Mouse (Mus musculus): Measurements from ENCODE around the gene Sumo2. TPM values are rescaled to one million over a fixed set of nuclear protein-coding genes. Genes with fewer than 3 reads are reported as not detected.
A peak's percentile ranks its signal among the peaks of the same experiment; 100 is the strongest.

The Sumo2 gene
- polyA plus RNA-seq, 1 experiment from 2014 or later: 917 TPM

DNA sequence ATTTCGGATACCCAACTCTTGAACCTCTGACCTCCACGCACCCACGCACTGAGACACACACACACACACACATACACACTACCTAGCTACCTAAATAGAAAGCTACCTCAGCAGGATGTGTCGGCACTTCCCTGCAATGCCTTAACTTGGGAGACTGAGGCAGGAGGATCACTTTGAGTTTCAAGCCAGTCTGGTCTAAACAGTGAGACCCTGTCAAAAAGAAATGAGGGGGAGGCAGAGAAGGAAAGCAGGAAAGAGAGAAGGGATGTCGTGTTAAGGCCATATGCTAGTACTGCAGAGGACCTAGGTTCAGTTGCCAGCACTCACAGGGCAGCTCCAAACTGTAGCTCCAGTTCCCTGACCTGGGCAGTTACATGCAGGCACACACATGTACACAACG is 21.1 kb downstream of the Sumo2 start:
- Histone ChIP-seq H3K36me3 (no peaks in the 10 kb centered on the region), H3K9me3 (no peaks in the 10 kb centered on the region), H3K4me1 (replicated peaks) (peaks cover 25% of the 10 kb centered on the region), H3K27ac (replicated peaks) (no peak overlapping the region), H3K9ac (no peak overlapping the region), H3K4me2 (peak overlapping the region; percentile 76; the same call in 1 of the 2 replicates), H3K27me3 (no peaks in the 10 kb centered on the region), H3K4me3 (no peak overlapping the region)
- WGBS: 77% methylated on average over 6 of the region's 6 CpGs
- no peak for ATAC-seq (ENCODE audit: low FRiP score, low read depth)

DNA sequence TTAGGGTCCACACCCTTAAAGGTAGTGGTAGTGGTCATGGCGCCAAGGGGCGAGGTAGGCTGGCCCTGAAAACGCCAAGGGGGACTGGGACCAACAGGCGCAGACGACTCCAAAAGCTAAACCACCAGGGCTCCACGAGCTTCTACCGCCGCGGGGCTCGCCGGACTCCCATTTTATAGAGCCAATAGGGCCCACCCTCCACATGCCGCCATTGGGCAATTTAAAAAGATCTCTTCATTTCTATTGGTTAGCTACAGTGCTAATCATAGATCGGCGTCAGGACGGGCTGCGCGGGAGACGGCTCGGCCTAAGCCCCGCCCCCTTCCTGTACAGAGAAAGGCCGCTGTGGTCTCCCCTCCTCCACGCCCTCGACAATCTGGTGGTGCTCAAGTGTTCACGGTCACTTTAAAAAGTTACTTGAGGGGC is 21.8 kb downstream of the Sumo2 start, which contains the start of gene Jpt1:
Gene Jpt1, minus strand, starts transcription at position 150 of the 426 bp plus-strand sequence.
- no peaks in the 10 kb centered on the region for H3K36me3 ChIP-seq
- under 1% methylated on average over 24 of the region's 24 CpGs for WGBS
- H3K27ac ChIP-seq (replicated peaks): peak within 1 kb of the TSS; percentile 91
- H3K27me3 ChIP-seq: no peaks in the 10 kb centered on the region
- H3K9me3 ChIP-seq: no peaks in the 10 kb centered on the region
- peak; percentile 98 for ATAC-seq (ENCODE audit: low FRiP score, low read depth)
- peaks cover 29% of the 10 kb centered on the region for H3K4me1 ChIP-seq (replicated peaks)
- H3K9ac ChIP-seq: peak within 1 kb of the TSS; percentile 99
- H3K4me2 ChIP-seq: peak within 1 kb of the TSS; percentile 76
- H3K4me3 ChIP-seq: peak within 1 kb of the TSS; percentile 98

DNA sequence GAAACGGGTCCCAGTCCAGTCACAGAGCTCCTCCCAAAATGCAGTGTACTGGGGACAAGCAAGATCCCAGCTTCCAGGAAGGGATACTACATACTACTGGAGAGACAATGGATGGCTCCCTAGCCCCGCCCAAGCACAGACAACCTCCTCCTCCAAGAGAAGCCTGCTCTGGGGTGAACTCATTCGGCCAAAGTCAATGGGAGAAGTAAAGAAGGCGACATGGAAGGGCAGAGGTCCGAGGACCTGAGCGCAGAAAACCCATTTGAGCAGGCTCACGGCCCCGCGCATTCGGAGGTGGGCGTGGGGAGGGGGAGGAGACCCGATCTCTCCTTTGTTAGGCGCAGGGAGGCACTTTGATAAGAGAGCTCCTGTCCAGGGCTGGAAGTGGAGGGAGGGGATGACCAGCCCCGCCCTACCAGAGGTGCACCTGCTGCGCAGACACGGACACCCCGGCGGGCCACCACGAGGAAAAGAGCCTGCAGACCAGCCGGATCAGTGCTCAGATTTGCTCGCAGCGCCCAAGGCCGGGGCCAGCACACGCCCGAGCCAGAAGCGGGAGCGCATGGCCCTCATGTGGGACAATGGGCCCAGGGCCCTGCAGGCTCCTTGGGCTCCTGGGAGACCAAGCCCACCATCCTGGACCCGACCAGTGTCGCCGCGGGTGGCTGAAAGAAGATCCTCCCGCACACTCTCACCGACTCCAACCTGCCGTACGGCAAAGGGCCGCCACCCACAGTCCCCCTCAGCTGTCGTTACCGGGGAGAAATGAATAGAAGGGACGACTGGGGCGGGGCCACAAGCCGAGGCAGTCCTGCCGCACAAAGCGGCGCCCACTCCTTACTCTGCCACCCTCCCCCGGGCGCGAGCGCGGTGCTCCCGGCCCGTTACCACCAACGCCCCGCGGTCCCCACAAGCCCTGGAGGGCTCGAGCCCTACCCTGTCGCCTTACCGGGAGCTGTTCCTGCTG is 22.5 kb downstream of the Sumo2 start:
- Histone ChIP-seq H3K36me3 (no peaks in the 10 kb centered on the region), H3K4me3 (peak overlapping the region; percentile 98), H3K4me1 (replicated peaks) (peaks cover 34% of the 10 kb centered on the region), H3K9ac (peak overlapping the region; percentile 99), H3K27me3 (no peaks in the 10 kb centered on the region), H3K9me3 (no peaks in the 10 kb centered on the region), H3K4me2 (peak overlapping the region; percentile 76), H3K27ac (replicated peaks) (peak overlapping the region; percentile 91)
- WGBS: under 1% methylated on average over 57 of the region's 57 CpGs
- ATAC-seq (ENCODE audit: low FRiP score, low read depth): peak; percentile 71

DNA sequence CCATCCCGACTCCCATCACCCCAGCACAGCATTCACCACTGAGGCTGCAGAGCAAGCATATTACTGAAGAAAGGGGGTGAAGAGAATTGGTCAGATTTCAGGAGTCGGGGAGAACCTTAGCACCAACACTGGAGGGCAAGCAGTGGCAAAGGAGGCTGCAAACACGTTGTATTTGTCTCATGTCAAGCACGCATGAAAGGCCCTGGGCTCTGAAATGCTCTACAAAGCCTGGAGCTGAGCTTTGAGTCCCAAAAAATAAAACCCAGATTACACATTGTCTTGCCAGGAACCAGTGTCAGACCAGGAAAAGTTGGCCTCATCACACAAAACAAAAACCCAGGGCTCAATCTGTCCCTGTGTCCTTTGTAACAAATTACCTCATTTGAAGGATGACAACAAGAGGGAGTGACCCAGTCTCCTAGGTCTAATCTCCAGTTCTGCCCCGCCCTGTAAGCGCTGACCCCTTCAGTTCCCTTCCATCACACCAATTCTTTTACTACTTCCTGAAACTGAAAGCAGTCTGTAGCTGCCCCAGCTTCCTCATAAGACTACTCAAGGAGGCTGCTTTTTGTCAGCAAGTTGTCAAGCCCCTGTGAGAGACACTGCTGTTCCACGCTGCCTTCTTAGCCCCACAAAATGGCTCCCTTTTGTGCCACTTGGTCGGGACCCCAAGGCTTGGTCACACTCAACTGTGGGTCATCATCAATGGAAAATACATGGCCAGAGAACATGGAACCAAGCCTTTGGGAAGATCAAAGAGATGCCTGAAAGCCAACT is 23.5 kb downstream of the Sumo2 start:
- WGBS: 9% methylated on average over 8 of the region's 8 CpGs
- Histone ChIP-seq H3K27me3 (no peaks in the 10 kb centered on the region), H3K36me3 (no peaks in the 10 kb centered on the region), H3K4me2 (peak overlapping the region; percentile 76), H3K4me3 (peak overlapping the region; percentile 98), H3K27ac (replicated peaks) (peak overlapping the region; percentile 91), H3K9me3 (no peaks in the 10 kb centered on the region), H3K4me1 (replicated peaks) (peaks cover 44% of the 10 kb centered on the region), H3K9ac (peak overlapping the region; percentile 99)
- no peak for ATAC-seq (ENCODE audit: low FRiP score, low read depth)

DNA sequence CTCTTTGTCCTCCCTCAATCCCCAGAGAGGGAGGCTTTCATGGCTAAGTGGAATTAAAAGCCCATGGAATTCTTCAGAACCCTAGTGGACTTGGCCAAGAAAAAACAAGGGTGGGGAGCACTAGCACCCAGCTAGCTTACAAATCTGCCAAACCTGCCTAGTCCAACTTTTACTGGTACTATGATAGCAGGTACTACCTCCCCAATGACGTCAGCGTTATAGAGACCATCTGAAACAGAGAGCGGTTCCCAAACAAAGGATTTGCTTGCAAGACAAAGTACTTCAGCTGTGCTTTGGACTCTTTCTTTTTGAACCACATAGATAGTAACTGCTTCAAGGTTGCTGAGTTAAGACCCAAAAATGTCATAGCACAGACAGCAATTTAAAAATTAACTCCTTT is 24.1 kb downstream of the Sumo2 start:
- peak overlapping the region; percentile 76 for H3K4me2 ChIP-seq
- H3K27me3 ChIP-seq: no peaks in the 10 kb centered on the region
- no peaks in the 10 kb centered on the region for H3K9me3 ChIP-seq
- peaks cover 50% of the 10 kb centered on the region for H3K4me1 ChIP-seq (replicated peaks)
- WGBS: 10% methylated on average over 3 of the region's 3 CpGs
- H3K9ac ChIP-seq: peak overlapping the region; percentile 99
- ATAC-seq (ENCODE audit: low FRiP score, low read depth): no peak
- H3K27ac ChIP-seq (replicated peaks): peak overlapping the region; percentile 91
- peak overlapping the region; percentile 98 for H3K4me3 ChIP-seq
- H3K36me3 ChIP-seq: no peaks in the 10 kb centered on the region

DNA sequence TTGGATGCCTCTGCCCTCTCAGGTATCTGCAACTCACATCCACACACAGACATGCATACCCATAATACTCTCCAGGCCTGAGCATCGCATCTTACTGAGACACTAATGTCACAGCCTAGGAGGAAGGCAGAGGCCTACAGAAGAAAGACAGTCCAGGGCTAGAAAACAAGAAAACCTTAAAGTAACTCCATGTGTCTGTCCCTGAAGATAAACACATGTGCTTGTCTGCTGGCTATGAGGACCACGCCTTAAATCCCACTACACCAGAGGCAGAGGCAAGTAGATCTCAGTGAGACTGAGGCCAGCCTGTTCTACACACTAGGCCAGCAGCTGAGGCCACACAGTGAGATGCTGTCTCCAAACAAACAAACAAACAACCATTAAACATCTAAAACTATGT is 25.0 kb downstream of the Sumo2 start:
- no peaks in the 10 kb centered on the region for H3K36me3 ChIP-seq
- WGBS: 51% methylated on average over 2 of the region's 2 CpGs
- no peak for ATAC-seq (ENCODE audit: low FRiP score, low read depth)
- H3K4me2 ChIP-seq: peak overlapping the region; percentile 76
- no peaks in the 10 kb centered on the region for H3K27me3 ChIP-seq
- peak overlapping the region; percentile 99 for H3K9ac ChIP-seq
- peak overlapping the region; percentile 98 for H3K4me3 ChIP-seq
- peaks cover 56% of the 10 kb centered on the region for H3K4me1 ChIP-seq (replicated peaks)
- H3K9me3 ChIP-seq: no peaks in the 10 kb centered on the region
- no peak overlapping the region for H3K27ac ChIP-seq (replicated peaks)

DNA sequence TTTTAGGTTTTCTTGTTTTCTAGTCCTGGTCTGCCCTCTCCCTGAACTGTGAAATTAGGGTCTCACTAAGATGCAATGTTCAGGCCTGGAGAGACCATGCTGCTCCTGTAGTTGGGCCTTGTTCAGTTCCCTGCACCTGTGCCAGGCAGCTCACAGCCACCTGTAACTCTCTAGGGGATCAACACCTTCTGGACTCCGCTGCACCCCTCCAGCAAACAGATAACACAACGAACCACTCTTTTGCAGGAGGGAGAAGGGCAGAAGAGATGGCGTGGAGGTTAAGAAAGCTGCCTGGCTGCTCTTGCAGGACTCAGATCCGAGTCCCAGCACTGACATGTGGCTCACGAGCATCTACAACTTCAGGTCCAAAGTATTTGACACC is 25.6 kb downstream of the Sumo2 start:
- Histone ChIP-seq H3K4me3 (peak overlapping the region; percentile 98), H3K27me3 (no peaks in the 10 kb centered on the region), H3K9me3 (no peaks in the 10 kb centered on the region), H3K4me1 (replicated peaks) (peaks cover 59% of the 10 kb centered on the region), H3K4me2 (peak overlapping the region; percentile 76), H3K27ac (replicated peaks) (no peak overlapping the region), H3K9ac (peak overlapping the region; percentile 99), H3K36me3 (no peaks in the 10 kb centered on the region)
- 51% methylated on average over 5 of the region's 5 CpGs for WGBS
- ATAC-seq (ENCODE audit: low FRiP score, low read depth): no peak

DNA sequence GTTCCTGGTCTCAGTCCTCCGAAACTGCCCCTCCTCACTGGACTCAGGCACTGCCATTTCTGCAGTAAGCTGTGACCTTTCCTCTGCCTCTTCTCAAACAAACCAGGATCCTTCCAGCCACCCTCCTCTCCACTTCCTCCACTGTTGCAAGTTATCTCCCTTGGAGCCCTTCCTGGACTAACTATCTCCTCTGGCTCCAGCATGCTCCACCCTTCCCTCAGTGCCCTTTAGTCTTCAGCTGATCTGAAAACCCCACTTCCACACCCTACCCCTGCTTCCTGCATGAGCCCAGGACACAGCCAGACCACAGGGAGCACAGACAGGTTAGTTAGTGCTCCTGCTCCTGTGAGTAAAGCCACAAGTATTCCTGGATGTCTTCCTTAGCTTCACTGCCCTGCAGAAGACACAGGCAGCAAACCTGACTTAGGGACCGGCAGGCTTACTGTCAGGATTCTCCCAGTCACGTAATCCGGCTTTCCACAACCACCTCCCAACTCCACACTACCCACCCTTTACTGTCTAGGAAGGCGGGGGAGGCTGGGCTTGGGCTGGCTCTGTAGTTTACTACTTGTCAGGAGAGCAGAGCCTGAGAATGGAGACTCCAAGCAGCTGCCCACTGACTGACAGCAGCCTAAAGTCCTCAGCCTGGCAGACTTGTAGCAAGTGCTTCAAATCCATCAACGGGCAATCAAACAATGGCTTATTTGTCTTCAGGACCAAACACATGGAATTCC is 26.1 kb downstream of the Sumo2 start:
- H3K27ac ChIP-seq (replicated peaks): no peak overlapping the region

DNA sequence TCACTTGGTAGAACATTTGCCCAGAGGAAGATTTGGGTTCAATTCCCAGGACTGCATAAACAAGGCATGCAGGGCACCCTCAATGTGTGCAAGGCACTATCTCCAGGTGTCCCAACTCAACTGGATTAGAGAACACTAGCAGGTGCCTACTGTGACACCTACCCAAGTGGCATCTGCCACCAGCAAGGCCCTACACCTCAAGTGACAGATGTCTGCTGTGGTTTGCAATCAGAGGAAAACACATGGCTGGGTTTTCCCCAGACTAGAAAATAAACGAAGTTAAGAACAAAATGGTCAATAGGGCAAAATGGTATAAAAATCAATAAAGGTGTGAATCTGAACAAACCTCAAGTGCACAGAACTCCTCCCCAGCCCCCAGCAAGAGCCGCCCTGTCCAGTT is 28.0 kb downstream of the Sumo2 start:
- H3K27me3 ChIP-seq: no peaks in the 10 kb centered on the region
- no peaks in the 10 kb centered on the region for H3K9me3 ChIP-seq
- peaks cover 59% of the 10 kb centered on the region for H3K4me1 ChIP-seq (replicated peaks)
- H3K4me2 ChIP-seq: no peak overlapping the region
- no peak overlapping the region for H3K9ac ChIP-seq
- H3K36me3 ChIP-seq: 0 out of 2 replicates have a peak, but pooled peaks cover 2% of the 10 kb centered on the region
- no peak for ATAC-seq (ENCODE audit: low FRiP score, low read depth)
- 83% methylated on average over 2 of the region's 2 CpGs for WGBS
- H3K27ac ChIP-seq (replicated peaks): no peak overlapping the region
- H3K4me3 ChIP-seq: no peak overlapping the region

More for the DNA sequence above, 26.1 kb downstream of the Sumo2 start:
- peak overlapping the region; percentile 98 for H3K4me3 ChIP-seq
- no peaks in the 10 kb centered on the region for H3K9me3 ChIP-seq
- WGBS: 34% methylated on average over 6 of the region's 6 CpGs
- ATAC-seq (ENCODE audit: low FRiP score, low read depth): no peak
- no peaks in the 10 kb centered on the region for H3K27me3 ChIP-seq
- peak overlapping the region; percentile 76 for H3K4me2 ChIP-seq
- H3K4me1 ChIP-seq (replicated peaks): peaks cover 59% of the 10 kb centered on the region
- peak overlapping the region; percentile 99 for H3K9ac ChIP-seq
- no peaks in the 10 kb centered on the region for H3K36me3 ChIP-seq

DNA sequence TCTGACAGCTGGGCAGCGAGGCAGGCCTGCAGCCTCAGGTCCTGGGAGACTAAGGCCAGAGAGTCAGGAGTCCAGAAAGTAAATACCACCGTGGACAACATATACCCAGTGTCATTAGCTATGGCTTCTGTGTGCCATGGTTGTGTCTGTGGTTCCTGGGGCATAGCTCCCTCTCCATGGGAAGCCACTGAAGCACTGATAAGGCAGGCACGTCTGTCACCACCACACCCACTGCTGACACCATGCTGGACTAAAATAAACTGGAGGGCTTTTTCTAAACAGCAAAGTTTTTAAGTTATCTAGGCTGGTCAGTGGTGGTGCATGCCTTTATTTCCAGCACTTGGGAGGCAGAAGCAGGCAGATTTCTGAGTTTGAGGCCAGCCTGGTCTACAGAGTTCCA is 29.5 kb downstream of the Sumo2 start:
- no peak overlapping the region for H3K27ac ChIP-seq (replicated peaks)
- peaks cover 13% of the 10 kb centered on the region for H3K36me3 ChIP-seq
- no peak overlapping the region for H3K9ac ChIP-seq
- no peak for ATAC-seq (ENCODE audit: low FRiP score, low read depth)
- peaks cover 50% of the 10 kb centered on the region for H3K4me1 ChIP-seq (replicated peaks)
- WGBS: 61% methylated on average over 3 of the region's 3 CpGs
- H3K27me3 ChIP-seq: no peaks in the 10 kb centered on the region
- H3K4me3 ChIP-seq: no peak overlapping the region
- H3K9me3 ChIP-seq: no peaks in the 10 kb centered on the region
- no peak overlapping the region for H3K4me2 ChIP-seq

DNA sequence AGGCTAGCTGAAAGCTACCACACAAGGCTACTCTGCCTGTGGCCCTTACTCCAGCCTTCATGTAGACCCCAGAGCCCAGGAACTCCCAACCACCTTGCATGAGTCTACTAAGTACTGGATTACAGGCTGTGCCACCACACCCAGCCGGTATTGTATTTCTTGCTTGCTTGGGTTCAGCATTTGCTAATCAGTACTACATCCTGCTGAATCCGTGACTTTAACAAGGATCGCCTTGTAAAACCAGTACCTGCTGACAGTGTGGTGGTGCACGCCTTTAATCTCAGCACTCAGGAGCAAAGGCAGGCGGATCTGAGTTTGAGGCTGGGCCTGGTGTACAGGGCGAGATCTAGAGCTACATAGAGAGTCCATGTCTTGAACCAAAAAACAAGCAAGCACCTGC is 33.4 kb downstream of the Sumo2 start:
- Histone ChIP-seq H3K4me3 (no peak overlapping the region), H3K36me3 (peaks cover 50% of the 10 kb centered on the region), H3K27me3 (no peaks in the 10 kb centered on the region), H3K27ac (replicated peaks) (no peak overlapping the region), H3K4me2 (no peak overlapping the region), H3K9ac (no peak overlapping the region), H3K4me1 (replicated peaks) (peaks cover 16% of the 10 kb centered on the region), H3K9me3 (no peaks in the 10 kb centered on the region)
- 95% methylated on average over 6 of the region's 6 CpGs for WGBS
- no peak for ATAC-seq (ENCODE audit: low FRiP score, low read depth)
